Mouse (Mus musculus) CH12.LX (cell line): ENCODE results near the gene Gna11.

Experiments
- BHLHE40 ChIP-seq: IDR thresholded peaks from 2 replicates; pipeline ENCODE4 v1.6.1; 2011; ENCODE audit warnings: mild to moderate bottlenecking, low read depth, low read length, improper control_type of control experiment
- CHD2 ChIP-seq: IDR thresholded peaks from 2 replicates; pipeline ENCODE4 v1.6.1; 2011; ENCODE audit warnings: low read length, improper control_type of control experiment
- CTCF ChIP-seq, 2 experiments: IDR thresholded peaks in 1 of 2; conservative IDR thresholded peaks in 1 of 2; 2 replicates each; pipeline ENCODE4 v1.5.1; 2011 to 2012; ENCODE audit warnings: low read depth in 2 of 2, low read length in 2 of 2, improper control_type of control experiment in 1 of 2, inconsistent platforms in 1 of 2, mild to moderate bottlenecking in 1 of 2, moderate library complexity in 1 of 2
- ELF1 ChIP-seq: IDR thresholded peaks from 2 replicates; pipeline ENCODE4 v1.6.1; 2014; ENCODE audit warnings: low read depth, mild to moderate bottlenecking, inconsistent platforms, low read length, improper control_type of control experiment
- EP300 ChIP-seq: IDR thresholded peaks from 2 replicates; pipeline ENCODE4 v1.6.1; 2011; ENCODE audit warnings: low read length, improper control_type of control experiment
- POLR2A ChIP-seq: IDR thresholded peaks from 2 replicates; pipeline ENCODE4 v1.6.1; 2011; ENCODE audit warnings: low read depth, mild to moderate bottlenecking, improper control_type of control experiment, low read length
- USF1 ChIP-seq: IDR thresholded peaks from 2 replicates; pipeline ENCODE4 v1.6.1; 2014; ENCODE audit warnings: low read depth, mild to moderate bottlenecking, inconsistent platforms, low read length, improper control_type of control experiment
- ZC3H11A ChIP-seq: IDR thresholded peaks from 2 replicates; pipeline ENCODE4 v1.6.1; 2012; ENCODE audit warnings: low read depth, mild to moderate bottlenecking, inconsistent platforms, low read length, improper control_type of control experiment

GRCm38 (mm10) chr10:81493601-81494220 is 51.3 kb downstream of the Gna11 start:
- TF ChIP-seq CTCF (conservative IDR thresholded peaks at IDR 0.05 in 1 of 2, IDR thresholded peaks at IDR 0.05 in 1 of 2; ENCODE audit: low read depth in 2 of 2, low read length in 2 of 2), result peak in 1 of 2 experiments; percentile 59; a peak in 2 of 4 replicates
- TF ChIP-seq USF1, result no peak
- TF ChIP-seq POLR2A, result no peak
- TF ChIP-seq CHD2, result no peak
- TF ChIP-seq ELF1, result no peak
- no peak for TF ChIP-seq EP300
- TF ChIP-seq BHLHE40, result no peak
- TF ChIP-seq ZC3H11A, result no peak
